Mouse (Mus musculus) heart, embryonic 15.5 days (tissue): Measurements from ENCODE around the gene Rassf3. TPM values are rescaled to one million over a fixed set of nuclear protein-coding genes. Genes with fewer than 3 reads are reported as not detected.

Source experiments
- ATAC-seq: fragments of 200-750 bp; cut with Nextera tagmentation; replicated peaks from 2 replicates; pipeline ENCODE4 v1.8.0; 2017; ENCODE audit warnings: low read depth, moderate TSS enrichment; ENCODE audit not compliant: insufficient number of reproducible peaks, insufficient read depth, low FRiP score
- H3K27ac ChIP-seq: fragments of 300-500 bp; sonication (generic); 2 replicates; pipeline ENCODE4 v1.5.1; 2015; ENCODE audit warnings: mild to moderate bottlenecking, inconsistent platforms
- H3K27me3 ChIP-seq: fragments of 300-500 bp; sonication (generic); 2 replicates; pipeline ENCODE4 v1.6.1; 2015; ENCODE audit warnings: inconsistent platforms
- H3K36me3 ChIP-seq: fragments of 300-500 bp; sonication (generic); 2 replicates; pipeline ENCODE4 v1.6.1; 2015; ENCODE audit warnings: mild to moderate bottlenecking, inconsistent platforms
- H3K4me1 ChIP-seq: fragments of 300-500 bp; sonication (generic); replicated peaks from 2 replicates; pipeline ENCODE4 v1.6.1; 2015; ENCODE audit warnings: inconsistent platforms
- H3K4me2 ChIP-seq: fragments of 300-500 bp; sonication (generic); 2 replicates; pipeline ENCODE4 v1.6.1; 2015; ENCODE audit warnings: inconsistent platforms, mild to moderate bottlenecking, moderate library complexity
- H3K4me3 ChIP-seq: fragments of 300-500 bp; sonication (generic); 2 replicates; pipeline ENCODE4 v1.5.1; 2015; ENCODE audit warnings: mild to moderate bottlenecking, inconsistent platforms
- H3K9ac ChIP-seq: fragments of 300-500 bp; sonication (generic); 2 replicates; pipeline ENCODE4 v1.6.1; 2015; ENCODE audit warnings: mild to moderate bottlenecking, inconsistent platforms
- H3K9me3 ChIP-seq: fragments of 300-500 bp; sonication (generic); replicated peaks from 2 replicates; pipeline ENCODE4 v1.6.1; 2016; ENCODE audit warnings: inconsistent platforms
- WGBS: fragments of 180-500 bp; shearing (Covaris S2); methylation state at CpG from one replicate; pipeline ENCODE4 v1.1.7; 2015; ENCODE audit warnings: mixed read lengths; 5-methylcytosine and 5-hydroxymethylcytosine counted together
- polyA plus RNA-seq: library from polyadenylated mRNA; unstranded; fragments of >200 nt; fragmentation: Nextera tagmentation; extraction: Ambion mirVana; gene quantifications from 2 replicates; pipeline ENCODE4 v1.2.1, GENCODE M21; 2015

The Rassf3 gene
- polyA plus RNA-seq, 1 experiment from 2014 or later = 22.2 TPM

- Histone ChIP-seq H3K36me3 (no peaks in the 10 kb centered on the region), H3K9me3 (no peaks in the 10 kb centered on the region), H3K27ac (no peak overlapping the region), H3K9ac (no peak overlapping the region), H3K27me3 (no peaks in the 10 kb centered on the region), H3K4me1 (peaks cover 12% of the 10 kb centered on the region), H3K4me3 (no peak overlapping the region), H3K4me2 (no peak overlapping the region)
- WGBS = 66% methylated on average over 5 of the region's 5 CpGs
- no peak for ATAC-seq
Measured at GRCm38 (mm10) chr10:121501160-121501559, 25.0 kb upstream of the Rassf3 start.

- Histone ChIP-seq H3K27me3 (no peaks in the 10 kb centered on the region), H3K27ac (no peak overlapping the region), H3K9me3 (no peaks in the 10 kb centered on the region), H3K36me3 (no peaks in the 10 kb centered on the region), H3K4me3 (no peak overlapping the region), H3K4me1 (peaks cover 5% of the 10 kb centered on the region), H3K9ac (no peak overlapping the region), H3K4me2 (no peak overlapping the region)
- 60% methylated on average over 5 of the region's 5 CpGs for WGBS
- no peak for ATAC-seq
Measured at GRCm38 (mm10) chr10:121500034-121500433, 23.9 kb upstream of the Rassf3 start.

GRCm38 (mm10) chr10:121499063-121499462, 22.9 kb upstream of the Rassf3 start:
- H3K4me2 ChIP-seq = no peak overlapping the region
- no peaks in the 10 kb centered on the region for H3K27me3 ChIP-seq
- H3K36me3 ChIP-seq = no peaks in the 10 kb centered on the region
- H3K27ac ChIP-seq = no peak overlapping the region
- H3K4me3 ChIP-seq = no peak overlapping the region
- H3K9ac ChIP-seq = no peak overlapping the region
- no peak for ATAC-seq
- peaks cover 3% of the 10 kb centered on the region for H3K4me1 ChIP-seq
- 65% methylated on average over 2 of the region's 2 CpGs for WGBS
- no peaks in the 10 kb centered on the region for H3K9me3 ChIP-seq

GRCm38 (mm10) chr10:121498481-121498904, 22.3 kb upstream of the Rassf3 start:
- H3K9me3 ChIP-seq = no peaks in the 10 kb centered on the region
- H3K9ac ChIP-seq = no peak overlapping the region
- H3K27me3 ChIP-seq = no peaks in the 10 kb centered on the region
- ATAC-seq = no peak
- peak overlapping the region; percentile 41 for H3K27ac ChIP-seq
- H3K4me3 ChIP-seq = no peak overlapping the region
- H3K4me1 ChIP-seq = peaks cover 3% of the 10 kb centered on the region
- H3K36me3 ChIP-seq = no peaks in the 10 kb centered on the region
- no peak overlapping the region for H3K4me2 ChIP-seq
- 64% methylated on average over 8 of the region's 8 CpGs for WGBS

- ATAC-seq = no peak
- WGBS = 58% methylated on average over 7 of the region's 7 CpGs
- Histone ChIP-seq H3K27me3 (no peaks in the 10 kb centered on the region), H3K36me3 (no peaks in the 10 kb centered on the region), H3K9ac (no peak overlapping the region), H3K4me3 (no peak overlapping the region), H3K4me1 (peaks cover 3% of the 10 kb centered on the region), H3K27ac (peak overlapping the region; percentile 41), H3K9me3 (no peaks in the 10 kb centered on the region), H3K4me2 (no peak overlapping the region)
Measured at GRCm38 (mm10) chr10:121497968-121498367, 21.8 kb upstream of the Rassf3 start.

- no peaks in the 10 kb centered on the region for H3K36me3 ChIP-seq
- ATAC-seq = no peak
- WGBS = 60% methylated on average over 7 of the region's 7 CpGs
- no peaks in the 10 kb centered on the region for H3K9me3 ChIP-seq
- no peak overlapping the region for H3K4me2 ChIP-seq
- no peak overlapping the region for H3K27ac ChIP-seq
- peaks cover 3% of the 10 kb centered on the region for H3K4me1 ChIP-seq
- H3K4me3 ChIP-seq = no peak overlapping the region
- no peaks in the 10 kb centered on the region for H3K27me3 ChIP-seq
- no peak overlapping the region for H3K9ac ChIP-seq
Measured at GRCm38 (mm10) chr10:121496616-121497015, 20.5 kb upstream of the Rassf3 start.

GRCm38 (mm10) chr10:121494163-121494425, 17.9 kb upstream of the Rassf3 start:
- Histone ChIP-seq H3K27me3 (no peaks in the 10 kb centered on the region), H3K4me2 (no peak overlapping the region), H3K27ac (no peak overlapping the region), H3K36me3 (no peaks in the 10 kb centered on the region), H3K9ac (no peak overlapping the region), H3K9me3 (no peaks in the 10 kb centered on the region), H3K4me1 (peaks cover 4% of the 10 kb centered on the region), H3K4me3 (no peak overlapping the region)
- ATAC-seq = no peak
- 82% methylated on average over 2 of the region's 2 CpGs for WGBS

- ATAC-seq = no peak
- Histone ChIP-seq H3K27me3 (no peaks in the 10 kb centered on the region), H3K9ac (no peak overlapping the region), H3K9me3 (no peaks in the 10 kb centered on the region), H3K4me3 (no peak overlapping the region), H3K36me3 (no peaks in the 10 kb centered on the region), H3K4me1 (peaks cover 9% of the 10 kb centered on the region), H3K27ac (no peak overlapping the region), H3K4me2 (no peak overlapping the region)
- 56% methylated on average over 9 of the region's 9 CpGs for WGBS
Measured at GRCm38 (mm10) chr10:121493374-121494162, 17.4 kb upstream of the Rassf3 start.

GRCm38 (mm10) chr10:121492608-121493315, 16.6 kb upstream of the Rassf3 start:
- Histone ChIP-seq H3K27ac (no peak overlapping the region), H3K9me3 (no peaks in the 10 kb centered on the region), H3K4me2 (no peak overlapping the region), H3K36me3 (no peaks in the 10 kb centered on the region), H3K9ac (no peak overlapping the region), H3K27me3 (no peaks in the 10 kb centered on the region), H3K4me3 (no peak overlapping the region), H3K4me1 (peaks cover 8% of the 10 kb centered on the region)
- 80% methylated on average over 7 of the region's 7 CpGs for WGBS
- ATAC-seq = no peak

- Histone ChIP-seq H3K4me2 (no peak overlapping the region), H3K27ac (no peak overlapping the region), H3K4me1 (peaks cover 6% of the 10 kb centered on the region; the same call in 1 of the 2 replicates), H3K9ac (no peak overlapping the region), H3K36me3 (no peaks in the 10 kb centered on the region), H3K27me3 (no peaks in the 10 kb centered on the region), H3K4me3 (no peak overlapping the region), H3K9me3 (no peaks in the 10 kb centered on the region)
- ATAC-seq = no peak
- WGBS = 91% methylated on average over 6 of the region's 6 CpGs
Measured at GRCm38 (mm10) chr10:121489941-121490340, 13.8 kb upstream of the Rassf3 start.

- Histone ChIP-seq H3K4me2 (no peak overlapping the region), H3K4me3 (no peak overlapping the region), H3K27ac (peak overlapping the region; percentile 51), H3K4me1 (peaks cover 6% of the 10 kb centered on the region; the same call in 1 of the 2 replicates), H3K27me3 (no peaks in the 10 kb centered on the region), H3K9ac (no peak overlapping the region), H3K9me3 (no peaks in the 10 kb centered on the region), H3K36me3 (no peaks in the 10 kb centered on the region)
- WGBS = 59% methylated on average over 14 of the region's 14 CpGs
- 0 out of 2 replicates have a peak, but pooled peaks have one; percentile 68 for ATAC-seq
Measured at GRCm38 (mm10) chr10:121488623-121489299, 12.6 kb upstream of the Rassf3 start.
